Mouse (Mus musculus) testis, adult 2 months (tissue): ENCODE results near the gene Fam83c.

Source experiments
- CTCF ChIP-seq: fragments of 200-500 bp; IDR thresholded peaks from 2 replicates; pipeline ENCODE4 v1.5.1; 2012; ENCODE audit warnings: low read depth, mild to moderate bottlenecking, inconsistent platforms, low read length, moderate library complexity; ENCODE audit not compliant: control insufficient read depth, insufficient read depth, insufficient replicate concordance
- POLR2A ChIP-seq: fragments of 200-500 bp; IDR thresholded peaks from 2 replicates; pipeline ENCODE4 v1.6.1; 2012; ENCODE audit warnings: low read depth, mild to moderate bottlenecking, inconsistent platforms, low read length, moderate library complexity; ENCODE audit not compliant: control insufficient read depth

GRCm38 (mm10) chr2:155794674-155795445 is 39.8 kb downstream of the Fam83c start:
- TF ChIP-seq CTCF, result no peak
- no peak for TF ChIP-seq POLR2A
